Mouse (Mus musculus) right cerebral cortex, postnatal 25 days (tissue): ENCODE results near the gene 5330417C22Rik.
A peak's percentile ranks its signal among the peaks of the same experiment; 100 is the strongest.
"Not testable (repeated sequence)": the region's sequence is repeated elsewhere in the genome, so short reads cannot be mapped to it uniquely, and the experiment has no call there.

Source experiments
- DNase-seq: peaks from one replicate; pipeline ENCODE4 v3.0.0; 2022

5330417C22Rik gene

GRCm38 (mm10) chr3:108536517-108537260, at the start of gene 5330417C22Rik:
Gene 5330417C22Rik, minus strand, starts transcription at chr3:108536536.
- peak; percentile 93 for DNase-seq

- no peak for DNase-seq
Observed at GRCm38 (mm10) chr3:108584580-108584979, 48.2 kb upstream of the 5330417C22Rik start.

GRCm38 (mm10) chr3:108574018-108574417, 37.7 kb upstream of the 5330417C22Rik start:
- no peak for DNase-seq

GRCm38 (mm10) chr3:108572309-108573010, 36.1 kb upstream of the 5330417C22Rik start:
- DNase-seq, result no peak

GRCm38 (mm10) chr3:108571443-108572294, 35.3 kb upstream of the 5330417C22Rik start, which contains the start of gene Taf13:
Gene Taf13, plus strand, starts transcription at chr3:108571698.
- peak; percentile 96 for DNase-seq

GRCm38 (mm10) chr3:108570813-108571212, 34.5 kb upstream of the 5330417C22Rik start:
- DNase-seq, result no peak

- not testable (repeated sequence) for DNase-seq
Observed at GRCm38 (mm10) chr3:108569636-108570035, 33.3 kb upstream of the 5330417C22Rik start.

GRCm38 (mm10) chr3:108567990-108568877, 31.9 kb upstream of the 5330417C22Rik start:
- no peak for DNase-seq

GRCm38 (mm10) chr3:108563309-108563708, 27.0 kb upstream of the 5330417C22Rik start:
- DNase-seq, result peak; percentile 71

- DNase-seq, result no peak
Observed at GRCm38 (mm10) chr3:108562777-108563271, 26.5 kb upstream of the 5330417C22Rik start.

GRCm38 (mm10) chr3:108562133-108562730, 25.9 kb upstream of the 5330417C22Rik start, which contains the start of gene Tmem167b:
Gene Tmem167b, minus strand, starts transcription at chr3:108562466.
- peak; percentile 97 for DNase-seq

- no peak for DNase-seq
Observed at GRCm38 (mm10) chr3:108557888-108558287, 21.6 kb upstream of the 5330417C22Rik start.

- DNase-seq, result peak; percentile 91
Observed at GRCm38 (mm10) chr3:108554587-108555312, 18.4 kb upstream of the 5330417C22Rik start.

GRCm38 (mm10) chr3:108554111-108554561, 17.8 kb upstream of the 5330417C22Rik start:
- no peak for DNase-seq

- no peak for DNase-seq
Observed at GRCm38 (mm10) chr3:108542299-108542698, 6.0 kb upstream of the 5330417C22Rik start.

GRCm38 (mm10) chr3:108537303-108537702, 967 bp upstream of the 5330417C22Rik start:
- DNase-seq, result peak; percentile 87

GRCm38 (mm10) chr3:108535896-108536516, 330 bp downstream of the 5330417C22Rik start:
- DNase-seq, result peak; percentile 13

GRCm38 (mm10) chr3:108533951-108534350, 2.4 kb downstream of the 5330417C22Rik start, which contains the start of gene 1700013F07Rik:
Gene 1700013F07Rik, plus strand, starts transcription at chr3:108534150.
- no peak for DNase-seq

- no peak for DNase-seq
Observed at GRCm38 (mm10) chr3:108533114-108533885, 3.0 kb downstream of the 5330417C22Rik start.
